Mouse (Mus musculus) hematopoietic stem cell, adult 5-6 weeks (primary cell): ENCODE data around the gene Recql5. TPM values are rescaled to one million over a fixed set of nuclear protein-coding genes. Genes with fewer than 3 reads are reported as not detected.

ENCODE experiments used
- ATAC-seq, 2 experiments: fragments of 125-278 bp in 1 of 2; replicated peaks in 1 of 2; 2 replicates each; pipeline ENCODE4 v1.8.0; 2016 to 2017; ENCODE audit warnings: inconsistent platforms in 2 of 2, mild to moderate bottlenecking in 2 of 2, moderate number of reproducible peaks in 2 of 2, low read depth in 1 of 2, moderate TSS enrichment in 1 of 2; ENCODE audit not compliant: low FRiP score in 2 of 2, poor library complexity in 2 of 2, severe bottlenecking in 2 of 2, insufficient read depth in 1 of 2, low TSS enrichment in 1 of 2
- total RNA-seq: library from RNA; stranded (forward); fragments of 172-1452, 232-1000 nt; gene quantifications from 2 replicates; pipeline ENCODE4 v1.2.3, GENCODE M21; 2017

Recql5 gene
- 13.6 and 14.8 TPM in 2 replicates for total RNA-seq

DNA sequence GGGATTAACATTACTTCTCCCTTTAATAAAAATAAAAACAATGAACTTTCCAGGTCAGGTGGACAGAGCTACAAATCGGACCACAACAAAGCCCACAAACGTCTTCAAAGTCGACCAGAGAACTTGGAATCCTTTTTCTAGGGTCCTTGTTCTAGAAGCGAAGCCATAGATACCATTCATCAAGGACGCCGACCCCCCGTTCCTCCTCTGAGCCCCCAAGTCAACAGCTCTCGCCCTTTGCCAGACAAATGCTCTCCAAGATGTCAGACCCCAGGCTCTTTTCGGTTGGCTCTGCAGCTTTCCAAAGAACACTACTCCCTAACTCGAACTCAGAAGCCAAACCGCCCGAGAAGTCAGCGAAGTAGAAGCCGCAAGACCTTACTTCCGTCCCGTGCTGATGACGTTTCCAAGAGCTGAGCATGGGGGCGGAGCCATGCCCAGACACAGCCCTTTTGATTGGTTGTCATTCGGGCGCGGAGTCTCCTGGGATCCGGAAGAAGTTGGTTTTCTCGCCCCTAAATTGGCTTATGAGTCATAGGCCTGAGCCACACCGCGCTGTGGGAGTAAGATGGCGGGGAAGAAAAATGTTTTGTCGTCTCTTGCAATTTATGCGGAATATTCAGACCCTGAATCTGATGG, at the start of gene Recql5, which contains the start of gene Sap30bp:
Recql5 (minus strand) TSS at position 370 of the 639 bp plus-strand sequence.
Sap30bp (plus strand) TSS at position 175 of the 639 bp plus-strand sequence.
- peak; percentile 98 to 99 for ATAC-seq

DNA sequence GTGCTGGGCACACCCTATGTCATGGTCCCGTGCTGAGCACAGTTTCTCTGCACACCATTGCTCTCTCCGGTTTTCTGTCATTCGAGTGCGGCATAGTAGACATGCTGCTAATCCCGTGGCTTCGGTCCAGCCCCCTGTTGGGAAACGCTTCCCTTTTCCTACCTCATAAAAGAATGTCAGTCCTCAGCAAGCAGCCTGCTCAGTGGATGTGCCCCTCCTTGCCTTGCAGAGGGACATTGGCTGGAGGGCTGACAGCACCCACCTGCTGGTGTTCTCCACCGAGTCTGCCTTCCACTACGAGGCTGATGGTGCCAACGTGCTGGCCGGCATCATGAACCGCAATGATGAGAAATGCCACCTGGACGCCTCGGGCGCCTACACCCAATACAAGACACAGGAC, 49.2 kb upstream of the Recql5 start:
- ATAC-seq: no peak

GRCm38 (mm10) chr11:115975544-115975943, 42.3 kb upstream of the Recql5 start:
- no peak for ATAC-seq

- ATAC-seq: no peak
These were observed 41.8 kb upstream of the Recql5 start for GRCm38 (mm10) chr11:115975083-115975420.

- peak; percentile 23 to 40; a peak in 3 of 4 replicates for ATAC-seq
These were observed 41.2 kb upstream of the Recql5 start, which contains the start of gene Itgb4 for GRCm38 (mm10) chr11:115974309-115975082. Gene Itgb4, plus strand, starts transcription at chr11:115974709.

- ATAC-seq: no peak
These were observed 37.7 kb upstream of the Recql5 start for GRCm38 (mm10) chr11:115971016-115971415.

- ATAC-seq: no peak
These were observed 36.9 kb upstream of the Recql5 start for GRCm38 (mm10) chr11:115970006-115970673.

DNA sequence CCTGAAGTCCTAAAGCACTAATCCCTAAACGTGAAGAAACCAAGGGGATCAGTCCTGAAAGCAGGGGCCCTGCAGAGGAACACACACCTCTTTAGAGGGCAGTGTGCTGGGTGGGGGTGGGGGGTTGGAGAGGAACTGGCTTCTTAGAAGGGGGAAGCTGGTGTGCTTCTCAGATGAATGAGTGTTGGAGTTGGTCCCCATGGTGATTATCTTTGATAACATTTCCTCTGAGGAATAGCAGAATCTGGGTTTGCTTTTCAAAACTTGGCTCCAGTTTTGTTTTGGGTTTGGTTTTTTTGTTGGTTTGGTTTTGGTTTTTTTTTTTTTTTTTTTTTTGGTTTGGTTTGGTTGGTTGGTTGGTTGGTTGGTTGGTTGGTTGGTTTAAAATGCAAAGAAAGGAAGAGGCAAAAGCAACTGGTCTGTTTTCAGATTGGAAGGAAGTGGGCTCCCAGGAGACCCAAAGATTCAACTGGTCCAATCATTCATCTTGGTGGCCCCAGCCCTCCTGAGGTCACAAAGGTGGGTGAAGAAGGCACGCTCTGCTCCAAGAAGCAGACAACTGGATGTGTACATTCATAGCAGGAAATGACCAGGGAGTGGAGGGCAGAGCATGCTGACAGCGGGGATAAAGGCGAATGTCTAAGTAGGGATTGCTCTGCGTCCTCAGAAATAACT, 35.6 kb upstream of the Recql5 start:
- ATAC-seq: peak; percentile 65 to 85

DNA sequence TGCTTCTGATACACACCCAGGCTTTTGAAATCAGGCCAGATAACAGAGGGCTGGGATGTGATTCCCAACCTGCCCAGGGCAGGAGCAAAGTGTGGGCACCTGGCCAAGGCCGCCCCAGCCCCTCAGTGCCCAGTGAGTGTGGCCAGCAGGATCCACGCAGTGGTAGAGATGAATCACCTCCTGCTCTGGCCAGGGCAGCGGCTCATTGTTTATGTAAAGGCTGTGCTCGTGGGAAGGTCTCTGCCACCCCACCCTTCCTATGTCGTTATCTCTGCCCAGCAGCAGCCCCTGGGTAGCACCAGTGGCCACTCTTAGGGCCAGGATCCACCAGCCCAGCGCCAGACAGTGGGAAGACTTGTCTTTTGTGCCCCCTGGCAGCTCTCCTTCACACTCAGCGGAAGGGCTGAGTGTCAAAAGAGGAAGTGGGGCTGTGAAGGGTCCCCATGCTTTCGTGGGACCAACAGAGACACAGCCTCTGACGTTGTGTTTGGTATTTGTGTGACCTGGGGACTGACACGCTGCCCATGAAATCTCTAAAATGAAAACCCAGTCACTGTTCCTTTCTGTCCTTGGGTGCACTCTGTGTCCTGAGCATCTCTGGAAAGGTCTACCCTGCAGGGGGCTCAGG, 31.8 kb upstream of the Recql5 start:
- ATAC-seq: peak; percentile 46 to 54

- no peak for ATAC-seq
These were observed 29.6 kb upstream of the Recql5 start for GRCm38 (mm10) chr11:115962651-115963412.

GRCm38 (mm10) chr11:115959018-115959417, 25.7 kb upstream of the Recql5 start:
- no peak for ATAC-seq

- no peak for ATAC-seq
These were observed 24.7 kb upstream of the Recql5 start for GRCm38 (mm10) chr11:115957971-115958370.

- ATAC-seq: no peak
These were observed 23.2 kb upstream of the Recql5 start for GRCm38 (mm10) chr11:115956453-115956852.

GRCm38 (mm10) chr11:115955195-115955858, 22.1 kb upstream of the Recql5 start:
- ATAC-seq: peak in 1 of 2 experiments; percentile 39; a peak in 1 of 4 replicates

- ATAC-seq: no peak
These were observed 21.4 kb upstream of the Recql5 start for GRCm38 (mm10) chr11:115954712-115955111.

GRCm38 (mm10) chr11:115950719-115951118, 17.4 kb upstream of the Recql5 start:
- ATAC-seq: no peak
